Mouse (Mus musculus): ENCODE results near the gene Pard3. TPM values are rescaled to one million over a fixed set of nuclear protein-coding genes. Genes with fewer than 3 reads are reported as not detected.

Pard3 gene
- polyA plus RNA-seq, 1 experiment: 10.4 TPM

GRCm38 (mm10) chr8:127461173-127461572 lies 397.5 kb downstream of the Pard3 start:
- WGBS: 85% methylated on average over 3 of the region's 3 CpGs
- no peaks in the 10 kb centered on the region for H3K27me3 ChIP-seq (ENCODE audit: control insufficient read depth, insufficient read depth, low read length)
- H3K27ac ChIP-seq (ENCODE audit: control insufficient read depth, insufficient read depth, low read length): no peak overlapping the region
- TF ChIP-seq POLR2A (IDR thresholded peaks at IDR 0.05; ENCODE audit: control insufficient read depth, extremely low read depth, insufficient read depth, low read length, poor library complexity) (no peak), CTCF (IDR thresholded peaks at IDR 0.05; ENCODE audit: borderline replicate concordance, control insufficient read depth, extremely low read depth, insufficient read depth, low read length, poor library complexity) (no peak)
- no peak overlapping the region for H3K4me3 ChIP-seq (ENCODE audit: control insufficient read depth, insufficient read depth, low read length)
- no peak for DNase-seq
- H3K36me3 ChIP-seq (ENCODE audit: control insufficient read depth, insufficient read depth, low read length): no peaks in the 10 kb centered on the region
- H3K4me1 ChIP-seq (replicated peaks; ENCODE audit: control insufficient read depth, insufficient read depth, low read length): no peaks in the 10 kb centered on the region

GRCm38 (mm10) chr8:127462378-127462935 lies 398.8 kb downstream of the Pard3 start:
- Histone ChIP-seq H3K36me3 (ENCODE audit: control insufficient read depth, insufficient read depth, low read length) (no peaks in the 10 kb centered on the region), H3K27me3 (ENCODE audit: control insufficient read depth, insufficient read depth, low read length) (no peaks in the 10 kb centered on the region), H3K27ac (ENCODE audit: control insufficient read depth, insufficient read depth, low read length) (no peak overlapping the region), H3K4me3 (ENCODE audit: control insufficient read depth, insufficient read depth, low read length) (no peak overlapping the region), H3K4me1 (replicated peaks; ENCODE audit: control insufficient read depth, insufficient read depth, low read length) (no peaks in the 10 kb centered on the region)
- TF ChIP-seq POLR2A (IDR thresholded peaks at IDR 0.05; ENCODE audit: control insufficient read depth, extremely low read depth, insufficient read depth, low read length, poor library complexity) (no peak), CTCF (IDR thresholded peaks at IDR 0.05; ENCODE audit: borderline replicate concordance, control insufficient read depth, extremely low read depth, insufficient read depth, low read length, poor library complexity) (no peak)
- 45% methylated on average over 2 of the region's 2 CpGs for WGBS
- no peak for DNase-seq

- Histone ChIP-seq H3K27me3 (ENCODE audit: control insufficient read depth, insufficient read depth, low read length) (no peaks in the 10 kb centered on the region), H3K27ac (ENCODE audit: control insufficient read depth, insufficient read depth, low read length) (no peak overlapping the region)
- WGBS: 92% methylated on average over 1 of the region's 1 CpGs
These were observed 400.6 kb downstream of the Pard3 start for GRCm38 (mm10) chr8:127464300-127464699.

GRCm38 (mm10) chr8:127472204-127472603 lies 408.5 kb downstream of the Pard3 start:
- H3K27ac ChIP-seq (ENCODE audit: control insufficient read depth, insufficient read depth, low read length): no peak overlapping the region
- no peak for DNase-seq
- no peak overlapping the region for H3K4me3 ChIP-seq (ENCODE audit: control insufficient read depth, insufficient read depth, low read length)
- no peaks in the 10 kb centered on the region for H3K4me1 ChIP-seq (replicated peaks; ENCODE audit: control insufficient read depth, insufficient read depth, low read length)
- H3K27me3 ChIP-seq (ENCODE audit: control insufficient read depth, insufficient read depth, low read length): no peaks in the 10 kb centered on the region
- TF ChIP-seq POLR2A (IDR thresholded peaks at IDR 0.05; ENCODE audit: control insufficient read depth, extremely low read depth, insufficient read depth, low read length, poor library complexity) (no peak), CTCF (IDR thresholded peaks at IDR 0.05; ENCODE audit: borderline replicate concordance, control insufficient read depth, extremely low read depth, insufficient read depth, low read length, poor library complexity) (no peak)
- WGBS: 95% methylated on average over 2 of the region's 2 CpGs
- no peaks in the 10 kb centered on the region for H3K36me3 ChIP-seq (ENCODE audit: control insufficient read depth, insufficient read depth, low read length)

More at GRCm38 (mm10) chr8:127464300-127464699, 400.6 kb downstream of the Pard3 start:
- H3K4me1 ChIP-seq (replicated peaks; ENCODE audit: control insufficient read depth, insufficient read depth, low read length): no peaks in the 10 kb centered on the region
- DNase-seq: no peak
- no peak for TF ChIP-seq CTCF (IDR thresholded peaks at IDR 0.05; ENCODE audit: borderline replicate concordance, control insufficient read depth, extremely low read depth, insufficient read depth, low read length, poor library complexity)
- TF ChIP-seq POLR2A (IDR thresholded peaks at IDR 0.05; ENCODE audit: control insufficient read depth, extremely low read depth, insufficient read depth, low read length, poor library complexity): no peak
- H3K4me3 ChIP-seq (ENCODE audit: control insufficient read depth, insufficient read depth, low read length): no peak overlapping the region
- no peaks in the 10 kb centered on the region for H3K36me3 ChIP-seq (ENCODE audit: control insufficient read depth, insufficient read depth, low read length)

GRCm38 (mm10) chr8:127480003-127480402 lies 416.3 kb downstream of the Pard3 start:
- no peak for TF ChIP-seq CTCF (IDR thresholded peaks at IDR 0.05; ENCODE audit: borderline replicate concordance, control insufficient read depth, extremely low read depth, insufficient read depth, low read length, poor library complexity)
- no peak for TF ChIP-seq POLR2A (IDR thresholded peaks at IDR 0.05; ENCODE audit: control insufficient read depth, extremely low read depth, insufficient read depth, low read length, poor library complexity)
- Histone ChIP-seq H3K36me3 (ENCODE audit: control insufficient read depth, insufficient read depth, low read length) (no peaks in the 10 kb centered on the region), H3K4me1 (replicated peaks; ENCODE audit: control insufficient read depth, insufficient read depth, low read length) (no peaks in the 10 kb centered on the region), H3K4me3 (ENCODE audit: control insufficient read depth, insufficient read depth, low read length) (no peak overlapping the region), H3K27me3 (ENCODE audit: control insufficient read depth, insufficient read depth, low read length) (no peaks in the 10 kb centered on the region), H3K27ac (ENCODE audit: control insufficient read depth, insufficient read depth, low read length) (no peak overlapping the region)
- WGBS: 92% methylated on average over 2 of the region's 2 CpGs
- no peak for DNase-seq

GRCm38 (mm10) chr8:127485618-127486017 lies 421.9 kb downstream of the Pard3 start:
- no peak for TF ChIP-seq CTCF (IDR thresholded peaks at IDR 0.05; ENCODE audit: borderline replicate concordance, control insufficient read depth, extremely low read depth, insufficient read depth, low read length, poor library complexity)
- TF ChIP-seq POLR2A (IDR thresholded peaks at IDR 0.05; ENCODE audit: control insufficient read depth, extremely low read depth, insufficient read depth, low read length, poor library complexity): no peak
- Histone ChIP-seq H3K4me1 (replicated peaks; ENCODE audit: control insufficient read depth, insufficient read depth, low read length) (no peaks in the 10 kb centered on the region), H3K27ac (ENCODE audit: control insufficient read depth, insufficient read depth, low read length) (no peak overlapping the region), H3K36me3 (ENCODE audit: control insufficient read depth, insufficient read depth, low read length) (no peaks in the 10 kb centered on the region), H3K4me3 (ENCODE audit: control insufficient read depth, insufficient read depth, low read length) (no peak overlapping the region), H3K27me3 (ENCODE audit: control insufficient read depth, insufficient read depth, low read length) (no peaks in the 10 kb centered on the region)
- no peak for DNase-seq
- WGBS: 94% methylated on average over 5 of the region's 5 CpGs

GRCm38 (mm10) chr8:127491963-127492362 lies 428.3 kb downstream of the Pard3 start:
- Histone ChIP-seq H3K4me1 (replicated peaks; ENCODE audit: control insufficient read depth, insufficient read depth, low read length) (no peaks in the 10 kb centered on the region; the same call in 1 of the 2 replicates), H3K4me3 (ENCODE audit: control insufficient read depth, insufficient read depth, low read length) (no peak overlapping the region), H3K27me3 (ENCODE audit: control insufficient read depth, insufficient read depth, low read length) (no peaks in the 10 kb centered on the region), H3K27ac (ENCODE audit: control insufficient read depth, insufficient read depth, low read length) (no peak overlapping the region), H3K36me3 (ENCODE audit: control insufficient read depth, insufficient read depth, low read length) (no peaks in the 10 kb centered on the region)
- no peak for DNase-seq
- 94% methylated on average over 6 of the region's 6 CpGs for WGBS
- TF ChIP-seq CTCF (IDR thresholded peaks at IDR 0.05; ENCODE audit: borderline replicate concordance, control insufficient read depth, extremely low read depth, insufficient read depth, low read length, poor library complexity): no peak
- TF ChIP-seq POLR2A (IDR thresholded peaks at IDR 0.05; ENCODE audit: control insufficient read depth, extremely low read depth, insufficient read depth, low read length, poor library complexity): no peak
